Mouse (Mus musculus) hindbrain, embryonic 12.5 days (tissue): Measurements from ENCODE around the gene Myrfl. TPM values are rescaled to one million over a fixed set of nuclear protein-coding genes. Genes with fewer than 3 reads are reported as not detected.

Source experiments
- ATAC-seq: fragments of 200-750 bp; cut with Nextera tagmentation; 2 replicates; pipeline ENCODE4 v1.8.0; 2017; ENCODE audit warnings: moderate TSS enrichment; ENCODE audit not compliant: low FRiP score
- H3K27ac ChIP-seq: fragments of 300-500 bp; sonication (generic); 2 replicates; pipeline ENCODE4 v1.5.1; 2016; ENCODE audit warnings: mild to moderate bottlenecking
- H3K27me3 ChIP-seq: fragments of 300-500 bp; sonication (generic); 2 replicates; pipeline ENCODE4 v1.6.1; 2016; ENCODE audit warnings: mild to moderate bottlenecking
- H3K36me3 ChIP-seq: fragments of 300-500 bp; sonication (generic); 2 replicates; pipeline ENCODE4 v1.6.1; 2016; ENCODE audit warnings: mild to moderate bottlenecking
- H3K4me1 ChIP-seq: fragments of 300-500 bp; sonication (generic); 2 replicates; pipeline ENCODE4 v1.6.1; 2016
- H3K4me2 ChIP-seq: fragments of 300-500 bp; sonication (generic); replicated peaks from 2 replicates; pipeline ENCODE4 v1.6.1; 2016; ENCODE audit warnings: mild to moderate bottlenecking
- H3K4me3 ChIP-seq: fragments of 300-500 bp; sonication (generic); 2 replicates; pipeline ENCODE4 v1.5.1; 2016; ENCODE audit warnings: mild to moderate bottlenecking
- H3K9ac ChIP-seq: fragments of 300-500 bp; sonication (generic); 2 replicates; pipeline ENCODE4 v1.6.1; 2016; ENCODE audit warnings: mild to moderate bottlenecking, moderate library complexity
- H3K9me3 ChIP-seq: fragments of 300-500 bp; sonication (generic); replicated peaks from 2 replicates; pipeline ENCODE4 v1.6.1; 2016; ENCODE audit warnings: mild to moderate bottlenecking
- WGBS: fragments of 180-500 bp; shearing (Covaris S2); methylation state at CpG from one replicate; pipeline ENCODE4 v1.1.7; 2016; 5-methylcytosine and 5-hydroxymethylcytosine counted together
- polyA plus RNA-seq: library from polyadenylated mRNA; unstranded; fragments of >200 nt; fragmentation: Nextera tagmentation; extraction: Ambion mirVana; gene quantifications from 2 replicates; pipeline ENCODE4 v1.2.1, GENCODE M21; 2016

Myrfl gene
- polyA plus RNA-seq, 1 experiment from 2014 or later, result 0.17 TPM

DNA sequence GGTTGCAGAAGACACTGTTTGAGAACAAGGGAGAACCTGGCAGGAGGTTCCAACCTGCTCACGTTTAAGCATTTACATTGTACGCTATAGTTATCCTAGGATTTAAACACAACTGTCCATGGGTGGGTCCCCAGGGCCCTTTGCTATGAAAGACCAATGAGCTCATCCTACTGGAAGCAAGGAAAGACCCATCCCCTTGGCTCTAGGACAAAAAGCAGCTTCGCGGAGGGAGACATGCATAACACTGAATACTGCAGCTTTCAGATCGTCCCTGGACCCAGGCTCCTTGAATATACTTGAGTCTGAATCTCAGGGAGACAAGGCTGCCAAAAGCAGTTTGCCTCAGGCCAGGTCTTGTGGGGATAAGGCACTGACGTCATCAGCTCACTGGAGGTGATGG lies 130.2 kb downstream of the Myrfl start:
- peaks cover 1% of the 10 kb centered on the region; the same call in 1 of the 2 replicates for H3K4me1 ChIP-seq
- no peaks in the 10 kb centered on the region; the same call in 1 of the 2 replicates for H3K9me3 ChIP-seq
- 89% methylated on average over 6 of the region's 6 CpGs for WGBS
- H3K27me3 ChIP-seq, result no peaks in the 10 kb centered on the region
- no peak for ATAC-seq
- H3K36me3 ChIP-seq, result no peaks in the 10 kb centered on the region
- H3K4me2 ChIP-seq, result no peak overlapping the region
- H3K27ac ChIP-seq, result no peak overlapping the region
- H3K4me3 ChIP-seq, result no peak overlapping the region
- no peak overlapping the region for H3K9ac ChIP-seq

DNA sequence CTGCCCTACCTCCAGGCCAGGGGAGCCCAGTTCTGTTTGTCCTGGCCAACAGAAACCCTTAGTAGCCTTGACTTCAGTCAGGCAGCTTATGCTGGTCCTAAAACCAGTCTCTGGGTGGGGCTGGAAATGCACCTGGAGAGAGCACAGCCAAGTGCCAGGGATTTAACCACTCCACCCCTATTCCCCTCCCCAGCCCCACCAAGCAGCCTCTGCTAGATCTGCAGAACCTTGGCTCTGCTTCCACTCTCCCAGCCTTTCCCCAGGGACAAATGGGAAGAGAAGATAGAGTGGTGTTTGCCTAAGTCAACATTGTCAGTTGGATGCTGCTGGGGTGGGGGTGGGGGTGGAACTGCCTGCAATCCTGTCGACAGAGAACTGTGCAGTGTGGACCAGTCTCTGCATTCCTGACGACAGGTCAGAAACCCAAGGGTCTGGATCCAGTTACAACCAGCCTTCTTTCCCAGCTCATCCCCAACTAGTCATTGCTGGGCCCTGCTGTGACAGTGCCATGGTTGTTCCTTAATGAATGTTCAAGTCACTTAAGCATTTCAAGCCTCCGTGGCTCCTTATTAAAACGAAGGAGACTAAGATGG lies 135.1 kb downstream of the Myrfl start:
- WGBS, result 40% methylated on average over 4 of the region's 4 CpGs
- Histone ChIP-seq H3K4me1 (peaks cover 8% of the 10 kb centered on the region; the same call in 1 of the 2 replicates), H3K9ac (no peak overlapping the region), H3K27ac (no peak overlapping the region), H3K9me3 (no peaks in the 10 kb centered on the region), H3K4me3 (no peak overlapping the region), H3K4me2 (no peak overlapping the region), H3K36me3 (no peaks in the 10 kb centered on the region), H3K27me3 (no peaks in the 10 kb centered on the region)
- ATAC-seq, result no peak

DNA sequence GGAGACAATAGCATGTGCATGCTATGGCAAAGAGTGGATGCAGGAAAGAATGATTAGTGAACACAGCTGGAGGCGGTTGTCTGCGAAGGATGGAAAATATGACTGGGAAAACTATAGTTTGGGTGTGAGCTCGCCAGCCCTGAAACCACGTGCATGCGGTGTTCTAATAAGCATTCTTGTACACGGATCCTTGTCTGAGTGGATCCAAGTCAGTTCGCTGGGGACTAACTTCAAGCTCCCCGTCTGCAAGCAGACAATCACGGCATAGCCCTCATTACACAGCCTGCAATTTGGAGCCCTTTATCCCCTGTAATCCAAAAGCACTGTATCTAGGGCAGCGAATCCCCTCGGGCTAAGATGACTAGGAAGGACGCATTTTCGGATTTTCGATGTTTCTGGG lies 136.2 kb downstream of the Myrfl start:
- 82% methylated on average over 14 of the region's 14 CpGs for WGBS

DNA sequence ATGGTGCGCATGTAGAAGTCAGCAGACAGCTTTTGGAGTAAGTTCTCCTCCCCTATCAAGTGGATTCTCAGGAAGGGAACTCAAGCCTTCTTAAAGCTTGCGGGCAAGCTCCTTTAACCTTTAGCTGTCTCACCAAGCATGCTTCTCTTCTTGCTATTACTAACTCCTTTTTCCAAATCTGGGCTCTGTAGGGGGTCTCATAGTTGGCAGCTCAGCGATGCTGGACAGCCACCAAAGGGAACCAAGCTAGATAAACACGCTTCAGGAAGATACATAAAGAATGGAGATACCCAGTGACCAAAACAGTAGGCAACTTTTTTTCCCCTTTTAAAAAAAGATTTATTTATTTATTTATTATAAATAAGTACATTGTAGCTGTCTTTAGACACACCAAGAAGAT lies 136.9 kb downstream of the Myrfl start:
- Histone ChIP-seq H3K4me3 (no peak overlapping the region), H3K4me2 (no peak overlapping the region), H3K27me3 (no peaks in the 10 kb centered on the region), H3K36me3 (no peaks in the 10 kb centered on the region), H3K9ac (no peak overlapping the region), H3K9me3 (no peaks in the 10 kb centered on the region), H3K27ac (no peak overlapping the region), H3K4me1 (peaks cover 16% of the 10 kb centered on the region)
- ATAC-seq, result no peak
- 85% methylated on average over 4 of the region's 4 CpGs for WGBS

More for the DNA sequence above, 136.2 kb downstream of the Myrfl start:
- ATAC-seq, result no peak
- no peak overlapping the region for H3K27ac ChIP-seq
- no peak overlapping the region for H3K4me2 ChIP-seq
- no peaks in the 10 kb centered on the region for H3K36me3 ChIP-seq
- no peaks in the 10 kb centered on the region for H3K9me3 ChIP-seq
- peaks cover 16% of the 10 kb centered on the region for H3K4me1 ChIP-seq
- no peak overlapping the region for H3K4me3 ChIP-seq
- no peak overlapping the region for H3K9ac ChIP-seq
- H3K27me3 ChIP-seq, result no peaks in the 10 kb centered on the region

DNA sequence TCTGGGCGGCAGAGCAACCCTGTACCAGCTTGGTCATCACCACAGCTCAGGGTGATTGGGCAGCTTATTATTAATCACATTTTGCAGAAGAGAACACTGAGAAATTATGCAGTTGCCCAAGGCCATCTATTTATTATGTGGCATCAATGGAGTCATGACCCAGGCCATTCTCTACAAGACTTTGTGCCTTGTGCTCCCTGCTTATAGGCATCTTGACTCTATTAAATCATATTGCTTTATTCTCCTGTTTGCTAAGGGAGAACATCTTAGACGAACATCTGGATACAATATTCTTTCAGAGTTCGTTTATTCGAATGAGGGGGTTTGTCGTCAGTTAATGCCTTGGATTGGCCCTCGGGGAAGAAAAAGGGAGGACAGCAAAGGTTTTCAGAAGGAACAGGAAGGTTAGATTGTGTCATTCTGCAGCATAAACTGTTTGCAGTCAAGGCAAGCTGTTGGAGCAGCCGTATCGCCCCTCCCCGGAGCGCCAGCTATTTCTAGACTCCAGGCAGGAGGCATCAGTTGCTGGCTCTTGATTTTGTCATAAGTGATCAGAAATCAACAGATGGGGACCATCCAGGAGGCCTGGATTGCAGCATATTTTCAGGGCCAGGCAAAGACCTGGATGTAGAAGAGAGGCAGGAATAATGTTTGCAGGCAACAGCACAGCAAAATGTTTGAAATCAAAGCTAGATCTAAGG lies 140.7 kb downstream of the Myrfl start:
- H3K9me3 ChIP-seq, result no peaks in the 10 kb centered on the region
- ATAC-seq, result peak; percentile 38; the same call in 1 of the 2 replicates
- peak overlapping the region; percentile 35; the same call in 1 of the 2 replicates for H3K27ac ChIP-seq

DNA sequence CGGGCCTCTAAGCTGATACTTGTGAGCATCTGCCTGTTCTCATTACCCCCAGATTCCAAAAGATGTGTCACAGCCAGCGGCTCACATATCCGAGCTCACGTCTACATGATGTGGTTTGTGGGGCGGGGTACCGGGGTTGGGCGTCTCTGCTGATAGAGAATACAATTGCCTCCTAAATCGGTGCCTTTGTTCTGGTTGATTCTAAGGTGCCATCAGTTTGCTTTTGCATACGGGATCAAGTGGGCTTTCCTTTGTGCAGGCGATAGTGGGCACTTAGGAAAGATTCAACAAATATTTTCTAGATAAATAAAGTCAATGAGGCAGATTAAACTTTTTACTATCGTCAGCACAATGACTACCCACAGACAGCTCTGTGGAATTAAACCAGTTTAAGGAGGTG lies 141.8 kb downstream of the Myrfl start:
- H3K9ac ChIP-seq, result no peak overlapping the region
- ATAC-seq, result no peak
- no peak overlapping the region for H3K4me3 ChIP-seq
- H3K4me2 ChIP-seq, result no peak overlapping the region
- H3K4me1 ChIP-seq, result peaks cover 8% of the 10 kb centered on the region; the same call in 1 of the 2 replicates
- no peaks in the 10 kb centered on the region for H3K9me3 ChIP-seq
- WGBS, result 89% methylated on average over 11 of the region's 11 CpGs
- H3K36me3 ChIP-seq, result no peaks in the 10 kb centered on the region
- no peaks in the 10 kb centered on the region for H3K27me3 ChIP-seq
- H3K27ac ChIP-seq, result no peak overlapping the region

More for the DNA sequence above, 140.7 kb downstream of the Myrfl start:
- no peak overlapping the region for H3K4me2 ChIP-seq
- no peak overlapping the region for H3K9ac ChIP-seq
- H3K36me3 ChIP-seq, result no peaks in the 10 kb centered on the region
- H3K4me3 ChIP-seq, result no peak overlapping the region
- 63% methylated on average over 10 of the region's 10 CpGs for WGBS
- H3K27me3 ChIP-seq, result no peaks in the 10 kb centered on the region
- H3K4me1 ChIP-seq, result peaks cover 12% of the 10 kb centered on the region

DNA sequence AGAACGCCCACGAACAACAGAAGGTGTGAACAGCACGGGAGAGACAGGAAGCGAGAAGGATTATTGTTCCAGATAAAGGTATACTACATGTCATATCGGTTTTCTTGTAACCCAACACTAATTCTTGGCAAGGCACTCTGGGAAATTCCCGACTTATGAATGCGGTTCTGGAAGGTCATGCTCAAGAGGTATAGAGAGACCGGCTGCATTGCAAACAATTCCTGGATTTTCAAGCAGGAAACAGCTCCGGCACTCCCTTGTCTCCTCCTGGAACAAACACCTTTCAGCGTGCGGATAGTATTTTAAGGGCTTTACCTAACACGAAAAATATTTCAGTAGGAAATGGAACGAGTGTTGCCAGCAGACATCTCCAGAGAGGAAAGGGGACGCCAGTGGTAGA lies 145.8 kb downstream of the Myrfl start:
- Histone ChIP-seq H3K4me1 (0 out of 2 replicates have a peak, but pooled peaks cover 3% of the 10 kb centered on the region), H3K36me3 (no peaks in the 10 kb centered on the region), H3K9ac (no peak overlapping the region), H3K27ac (no peak overlapping the region), H3K27me3 (no peaks in the 10 kb centered on the region), H3K4me3 (no peak overlapping the region), H3K9me3 (0 out of 2 replicates have a peak, but pooled peaks cover 6% of the 10 kb centered on the region), H3K4me2 (no peak overlapping the region)
- no peak for ATAC-seq
- WGBS, result 80% methylated on average over 14 of the region's 14 CpGs

DNA sequence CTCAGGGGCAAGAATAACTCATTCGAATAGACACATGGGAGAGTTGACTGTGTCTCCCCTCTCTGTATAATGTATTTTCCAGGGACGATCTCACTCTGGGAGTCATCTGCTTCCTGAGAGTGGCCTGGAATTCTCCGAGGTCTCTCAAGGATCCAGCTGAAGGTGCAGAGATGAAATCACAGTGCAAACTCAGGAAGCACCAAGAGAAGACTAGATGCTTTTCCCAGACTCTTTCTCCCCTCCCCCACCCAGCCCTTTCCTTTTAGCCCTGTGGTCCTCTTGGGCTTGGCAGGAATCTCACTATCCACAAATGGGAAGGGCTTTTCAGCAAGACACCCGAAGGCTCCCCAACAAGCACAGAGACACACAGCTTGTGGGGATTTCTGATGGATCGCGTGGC lies 146.7 kb downstream of the Myrfl start:
- Histone ChIP-seq H3K9me3 (0 out of 2 replicates have a peak, but pooled peaks cover 6% of the 10 kb centered on the region), H3K27me3 (no peaks in the 10 kb centered on the region), H3K4me1 (no peaks in the 10 kb centered on the region), H3K36me3 (no peaks in the 10 kb centered on the region), H3K27ac (no peak overlapping the region), H3K9ac (no peak overlapping the region), H3K4me2 (no peak overlapping the region), H3K4me3 (no peak overlapping the region)
- WGBS, result 78% methylated on average over 6 of the region's 6 CpGs
- ATAC-seq, result no peak

DNA sequence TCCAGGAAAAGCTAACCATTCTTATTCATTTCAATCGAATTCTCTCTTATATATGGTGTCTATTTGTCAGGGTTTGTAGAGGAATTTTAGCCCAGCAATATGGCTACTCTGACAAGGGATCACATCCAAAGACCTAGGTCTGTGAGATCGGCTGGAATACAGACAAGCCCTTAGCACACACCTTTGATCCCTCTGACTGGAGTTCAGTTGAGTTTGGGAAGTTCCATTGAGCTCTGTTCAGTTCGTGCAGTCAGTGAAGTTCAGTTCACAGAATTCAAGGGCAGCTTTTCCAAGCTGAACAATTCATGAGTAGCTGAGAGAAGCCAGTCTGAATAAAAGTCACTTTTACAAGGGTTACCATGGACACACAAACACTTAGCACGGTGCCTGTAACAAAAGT lies 148.0 kb downstream of the Myrfl start:
- Histone ChIP-seq H3K4me3 (no peak overlapping the region), H3K4me2 (no peak overlapping the region), H3K9ac (no peak overlapping the region), H3K36me3 (no peaks in the 10 kb centered on the region), H3K27ac (no peak overlapping the region), H3K27me3 (no peaks in the 10 kb centered on the region), H3K9me3 (0 out of 2 replicates have a peak, but pooled peaks cover 6% of the 10 kb centered on the region), H3K4me1 (no peaks in the 10 kb centered on the region)
- ATAC-seq, result no peak
- 80% methylated on average over 4 of the region's 4 CpGs for WGBS

DNA sequence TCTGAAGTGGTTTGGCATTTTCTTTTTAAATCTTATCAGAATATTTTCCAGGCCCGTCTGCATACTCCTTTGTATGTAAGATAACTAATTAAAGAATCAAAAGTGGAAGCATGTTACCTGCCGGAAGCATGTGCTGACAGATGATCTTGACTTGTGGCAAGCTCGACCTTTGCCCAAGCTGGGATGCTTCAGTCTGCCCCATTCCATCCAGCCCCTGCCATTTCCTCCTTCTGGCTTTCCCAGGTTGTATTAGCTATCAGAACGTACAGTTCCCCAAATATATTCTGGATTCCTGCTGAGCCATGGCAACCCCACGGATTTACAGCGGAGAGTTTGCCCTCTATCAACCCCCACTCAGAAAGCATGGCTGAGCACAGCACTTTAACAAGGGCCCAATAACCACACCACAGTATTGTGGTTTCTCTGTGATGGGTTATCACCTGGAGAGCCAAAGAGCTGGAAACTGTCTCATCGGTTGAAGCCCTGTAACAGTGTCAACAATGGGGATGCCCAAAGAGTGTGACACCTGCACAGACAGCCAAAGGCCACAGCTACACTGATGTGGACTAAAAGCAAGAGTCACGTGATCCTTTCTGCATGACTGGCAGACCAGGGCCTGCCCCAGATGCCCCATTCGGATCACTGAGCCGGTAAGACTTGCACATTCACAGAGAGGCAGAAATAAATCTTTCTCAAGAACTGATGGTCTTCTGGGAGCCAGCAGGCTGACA lies 150.3 kb downstream of the Myrfl start:
- no peaks in the 10 kb centered on the region for H3K27me3 ChIP-seq
- WGBS, result 72% methylated on average over 10 of the region's 10 CpGs
- no peak overlapping the region for H3K9ac ChIP-seq
- 0 out of 2 replicates have a peak, but pooled peaks cover 6% of the 10 kb centered on the region for H3K9me3 ChIP-seq
- H3K27ac ChIP-seq, result no peak overlapping the region
- H3K36me3 ChIP-seq, result no peaks in the 10 kb centered on the region
- no peak overlapping the region for H3K4me2 ChIP-seq
- no peak overlapping the region for H3K4me3 ChIP-seq
- ATAC-seq, result no peak
- H3K4me1 ChIP-seq, result no peaks in the 10 kb centered on the region

DNA sequence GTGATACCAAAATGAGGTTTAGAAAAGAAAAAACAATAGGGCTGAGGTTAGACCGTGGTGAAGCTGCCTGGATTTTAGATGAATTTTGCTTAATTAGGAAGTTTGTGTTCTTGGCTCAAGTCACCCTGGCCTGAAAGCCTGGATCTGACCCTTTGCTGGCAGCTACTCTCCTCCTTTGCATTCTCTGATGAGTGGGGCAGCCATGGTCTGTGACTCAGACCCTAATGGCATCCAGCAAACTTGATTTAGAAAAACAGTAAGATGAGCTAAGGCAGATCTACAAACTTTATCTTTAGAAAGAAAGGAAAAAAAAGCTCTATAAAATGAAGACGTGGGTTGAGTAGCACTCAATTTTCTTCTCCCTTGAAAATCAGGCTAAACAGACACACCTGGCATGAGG lies 154.0 kb downstream of the Myrfl start:
- no peak for ATAC-seq
- Histone ChIP-seq H3K9me3 (no peaks in the 10 kb centered on the region), H3K4me2 (no peak overlapping the region), H3K4me3 (no peak overlapping the region), H3K4me1 (0 out of 2 replicates have a peak, but pooled peaks cover 6% of the 10 kb centered on the region), H3K36me3 (no peaks in the 10 kb centered on the region), H3K27ac (no peak overlapping the region), H3K27me3 (no peaks in the 10 kb centered on the region), H3K9ac (no peak overlapping the region)
- WGBS, result 81% methylated on average over 2 of the region's 2 CpGs

DNA sequence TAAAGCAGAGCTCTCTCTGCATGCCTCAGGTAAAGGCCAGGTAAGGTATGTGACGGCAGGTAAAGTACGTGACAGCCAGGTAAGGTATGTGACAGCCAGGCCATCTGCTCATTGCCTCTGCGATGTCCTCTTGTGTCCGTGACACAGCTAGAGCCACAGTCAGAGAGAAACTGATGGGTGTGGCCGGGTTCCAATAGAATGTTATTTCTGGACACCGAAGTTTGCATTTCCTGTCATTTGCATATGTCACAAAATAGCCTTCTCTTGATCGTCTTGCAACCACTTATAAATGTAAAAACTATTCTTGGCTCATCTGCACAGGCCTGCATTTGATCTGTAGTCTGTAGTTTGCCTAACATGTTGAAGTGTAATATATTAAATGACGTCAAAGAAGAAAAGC lies 154.5 kb downstream of the Myrfl start:
- Histone ChIP-seq H3K27ac (no peak overlapping the region), H3K9ac (no peak overlapping the region), H3K9me3 (no peaks in the 10 kb centered on the region), H3K27me3 (no peaks in the 10 kb centered on the region), H3K4me1 (0 out of 2 replicates have a peak, but pooled peaks cover 6% of the 10 kb centered on the region), H3K4me3 (no peak overlapping the region), H3K4me2 (no peak overlapping the region), H3K36me3 (no peaks in the 10 kb centered on the region)
- WGBS, result 94% methylated on average over 8 of the region's 8 CpGs
- ATAC-seq, result no peak
